Mouse (Mus musculus) midbrain, embryonic 11.5 days (tissue): Measurements from ENCODE around the gene Batf2. TPM values are rescaled to one million over a fixed set of nuclear protein-coding genes. Genes with fewer than 3 reads are reported as not detected.

Experiments
- polyA plus RNA-seq: library from polyadenylated mRNA; unstranded; fragments of >200 nt; fragmentation: Nextera tagmentation; extraction: Ambion mirVana; gene quantifications from 2 replicates; pipeline ENCODE4 v1.2.1, GENCODE M21; 2014

The Batf2 gene
- polyA plus RNA-seq, 1 experiment from 2014 or later: not detected

Other genes starting within 250 kb of the Batf2 start
- gene Tigd3, start 246.8 kb upstream of the Batf2 start, polyA plus RNA-seq: 7.3 and 8.3 TPM in 2 replicates
- gene Dpf2, start 228.0 kb upstream of the Batf2 start, polyA plus RNA-seq: 200 and 203 TPM in 2 replicates
- gene Cdc42ep2, start 216.2 kb upstream of the Batf2 start, polyA plus RNA-seq: 2.2 and 2.5 TPM in 2 replicates
- 74.4 and 82.7 TPM in 2 replicates for gene Pola2, start 176.8 kb upstream of the Batf2 start, polyA plus RNA-seq
- gene Slc22a20, start 154.8 kb upstream of the Batf2 start, polyA plus RNA-seq: not detected in 2 replicates
- gene Capn1, start 125.1 kb upstream of the Batf2 start, polyA plus RNA-seq: 3.9 and 4.0 TPM in 2 replicates
- 18.6 and 23.1 TPM in 2 replicates for gene Syvn1, start 94.4 kb upstream of the Batf2 start, polyA plus RNA-seq
- gene Mrpl49, start 83.2 kb upstream of the Batf2 start, polyA plus RNA-seq: 88.0 and 92.5 TPM in 2 replicates
- gene Fau, start 83.1 kb upstream of the Batf2 start, polyA plus RNA-seq: 717 and 781 TPM in 2 replicates
- 39.5 and 40.0 TPM in 2 replicates for gene Znhit2, start 79.8 kb upstream of the Batf2 start, polyA plus RNA-seq
- gene Tm7sf2, start 72.6 kb upstream of the Batf2 start, polyA plus RNA-seq: 35.7 and 39.6 TPM in 2 replicates
- 37.4 and 48.3 TPM in 2 replicates for gene Vps51, start 63.8 kb upstream of the Batf2 start, polyA plus RNA-seq
- gene Tmem262, start 61.0 kb upstream of the Batf2 start, polyA plus RNA-seq: not detected in 2 replicates
- gene Gm28374, start 58.7 kb upstream of the Batf2 start, polyA plus RNA-seq: 2.0 and 2.2 TPM in 2 replicates
- 63.4 and 63.5 TPM in 2 replicates for gene Zfpl1, start 56.0 kb upstream of the Batf2 start, polyA plus RNA-seq
- gene Cdca5, start 56.0 kb upstream of the Batf2 start, polyA plus RNA-seq: 61.2 and 66.3 TPM in 2 replicates
- 0.27 and 0.40 TPM in 2 replicates for gene AC131692.1, start 46.6 kb upstream of the Batf2 start, polyA plus RNA-seq
- gene Naaladl1, start 35.2 kb upstream of the Batf2 start, polyA plus RNA-seq: 0.37 and 0.46 TPM in 2 replicates
- gene Sac3d1, start 22.3 kb upstream of the Batf2 start, polyA plus RNA-seq: 55.3 and 60.0 TPM in 2 replicates
- 23.8 and 26.1 TPM in 2 replicates for gene Snx15, start 12.7 kb upstream of the Batf2 start, polyA plus RNA-seq
- gene Arl2, start 565 bp downstream of the Batf2 start, polyA plus RNA-seq: 75.6 and 86.1 TPM in 2 replicates
- not detected in 2 replicates for gene Majin, start 43.4 kb downstream of the Batf2 start, polyA plus RNA-seq
- 0.39 and 0.40 TPM in 2 replicates for gene Gpha2, start 85.4 kb downstream of the Batf2 start, polyA plus RNA-seq
- gene Ppp2r5b, start 94.9 kb downstream of the Batf2 start, polyA plus RNA-seq: 39.1 and 41.0 TPM in 2 replicates
- gene Atg2a, start 100.7 kb downstream of the Batf2 start, polyA plus RNA-seq: 7.1 and 8.1 TPM in 2 replicates
- gene Ehd1, start 135.7 kb downstream of the Batf2 start, polyA plus RNA-seq: 64.1 and 68.2 TPM in 2 replicates
- gene Cdc42bpg, start 165.5 kb downstream of the Batf2 start, polyA plus RNA-seq: 0.23 and 0.42 TPM in 2 replicates
- 51.2 and 54.7 TPM in 2 replicates for gene Men1, start 194.0 kb downstream of the Batf2 start, polyA plus RNA-seq
- 6.2 and 8.6 TPM in 2 replicates for gene Map4k2, start 200.2 kb downstream of the Batf2 start, polyA plus RNA-seq
- gene Sf1, start 222.7 kb downstream of the Batf2 start, polyA plus RNA-seq: 186 and 215 TPM in 2 replicates
- 0.81 and 1.8 TPM in 2 replicates for gene Pygm, start 243.4 kb downstream of the Batf2 start, polyA plus RNA-seq